Mouse (Mus musculus) heart, embryonic 12.5 days (tissue): ENCODE results near the gene Cd300ld4. TPM values are rescaled to one million over a fixed set of nuclear protein-coding genes. Genes with fewer than 3 reads are reported as not detected.

ENCODE experiments used
- polyA plus RNA-seq: library from polyadenylated mRNA; unstranded; fragments of >200 nt; fragmentation: Nextera tagmentation; extraction: Ambion mirVana; gene quantifications from 2 replicates; pipeline ENCODE4 v1.2.1, GENCODE M21; 2016

Cd300ld4 gene
- polyA plus RNA-seq, 1 experiment from 2014 or later, result not detected

Other genes starting within 250 kb of the Cd300ld4 start
- 0.18 TPM in 1 of 2 replicates, not detected in the other for gene Btbd17, start 231.1 kb downstream of the Cd300ld4 start, polyA plus RNA-seq
- gene Gpr142, start 228.1 kb downstream of the Cd300ld4 start, polyA plus RNA-seq, result not detected in 2 replicates
- gene Gprc5c, start 175.9 kb downstream of the Cd300ld4 start, polyA plus RNA-seq, result 26.6 and 26.7 TPM in 2 replicates
- 0.40 and 0.41 TPM in 2 replicates for gene Cd300a, start 137.0 kb downstream of the Cd300ld4 start, polyA plus RNA-seq
- gene Cd300lb, start 92.6 kb downstream of the Cd300ld4 start, polyA plus RNA-seq, result 0.89 and 0.98 TPM in 2 replicates
- not detected in 2 replicates for gene Cd300c, start 57.9 kb downstream of the Cd300ld4 start, polyA plus RNA-seq
- gene Cd300ld, start 37.1 kb downstream of the Cd300ld4 start, polyA plus RNA-seq, result not detected in 2 replicates
- 0.42 and 0.87 TPM in 2 replicates for gene Cd300c2, start 25.1 kb downstream of the Cd300ld4 start, polyA plus RNA-seq
- gene Cd300ld2, start 10.8 kb downstream of the Cd300ld4 start, polyA plus RNA-seq, result not detected in 2 replicates
- not detected in 2 replicates for gene Cd300ld5, start 10.8 kb upstream of the Cd300ld4 start, polyA plus RNA-seq
- not detected in 2 replicates for gene Cd300ld3, start 21.4 kb upstream of the Cd300ld4 start, polyA plus RNA-seq
- gene Cd300e, start 35.2 kb upstream of the Cd300ld4 start, polyA plus RNA-seq, result not detected in 2 replicates
- 1.8 TPM in 2 replicates for gene Rab37, start 64.4 kb upstream of the Cd300ld4 start, polyA plus RNA-seq
- gene Cd300lf, start 107.0 kb upstream of the Cd300ld4 start, polyA plus RNA-seq, result 0.09 and 0.10 TPM in 2 replicates
- gene Slc9a3r1, start 136.3 kb upstream of the Cd300ld4 start, polyA plus RNA-seq, result 21.0 and 22.2 TPM in 2 replicates
- gene Tmem104, start 160.5 kb upstream of the Cd300ld4 start, polyA plus RNA-seq, result 8.4 TPM in 2 replicates
- gene Nat9, start 160.8 kb upstream of the Cd300ld4 start, polyA plus RNA-seq, result 13.1 and 13.3 TPM in 2 replicates
- gene Grin2c, start 240.2 kb upstream of the Cd300ld4 start, polyA plus RNA-seq, result 0.15 and 0.21 TPM in 2 replicates